Mouse (Mus musculus): ENCODE data around the gene Rassf4. TPM values are rescaled to one million over a fixed set of nuclear protein-coding genes. Genes with fewer than 3 reads are reported as not detected.

The Rassf4 gene
- total and polyA plus RNA-seq, 3 experiments, result 0.08 TPM; not detected in 1

- no peaks in the 10 kb centered on the region for H3K9me3 ChIP-seq (replicated peaks; ENCODE audit: insufficient read depth, low read length)
- DNase-seq (ENCODE audit: low read depth, low spot score), result no peak
- H3K27me3 ChIP-seq (ENCODE audit: control insufficient read depth in 1 of 2, insufficient read depth in 2 of 2, low read length in 2 of 2), result no peaks in the 10 kb centered on the region
Measured at GRCm38 (mm10) chr6:116694346-116694745, 20.6 kb upstream of the Rassf4 start.

GRCm38 (mm10) chr6:116693639-116694038 lies 19.9 kb upstream of the Rassf4 start:
- Histone ChIP-seq H3K4me3 (ENCODE audit: control insufficient read depth in 1 of 2, insufficient read depth in 1 of 2, low read depth in 2 of 2, low read length in 2 of 2) (no peak overlapping the region), H3K79me2 (ENCODE audit: control insufficient read depth, insufficient read depth, low read length, poor library complexity) (no peaks in the 10 kb centered on the region), H3K27ac (ENCODE audit: control insufficient read depth, low read depth, low read length) (no peak overlapping the region), H3K36me3 (ENCODE audit: control insufficient read depth in 1 of 2, insufficient read depth in 2 of 2, low read length in 2 of 2) (no peaks in the 10 kb centered on the region), H3K4me1 (ENCODE audit: control insufficient read depth in 1 of 2, insufficient read depth in 2 of 2, low read length in 2 of 2) (no peaks in the 10 kb centered on the region), H3K9me3 (replicated peaks; ENCODE audit: insufficient read depth, low read length) (no peaks in the 10 kb centered on the region), H3K9ac (ENCODE audit: control insufficient read depth, low read depth, low read length, poor library complexity, severe bottlenecking) (no peak overlapping the region), H3K27me3 (ENCODE audit: control insufficient read depth in 1 of 2, insufficient read depth in 2 of 2, low read length in 2 of 2) (no peaks in the 10 kb centered on the region)
- no peak for TF ChIP-seq SIN3A (IDR thresholded peaks at IDR 0.05; ENCODE audit: low read length)
- TF ChIP-seq GATA1 (IDR thresholded peaks at IDR 0.05; ENCODE audit: low read depth, low read length), result no peak
- no peak for TF ChIP-seq SMC3 (IDR thresholded peaks at IDR 0.05; ENCODE audit: low read depth, low read length)
- TF ChIP-seq MYB (IDR thresholded peaks at IDR 0.05; ENCODE audit: low read depth, low read length), result no peak
- no peak for TF ChIP-seq TCF12 (IDR thresholded peaks at IDR 0.05; ENCODE audit: low read depth, low read length)
- no peak for TF ChIP-seq MAX (IDR thresholded peaks at IDR 0.05; ENCODE audit: low read length)
- no peak for TF ChIP-seq HCFC1 (IDR thresholded peaks at IDR 0.05; ENCODE audit: low read depth, low read length)
- no peak for TF ChIP-seq BHLHE40 (IDR thresholded peaks at IDR 0.05; ENCODE audit: borderline replicate concordance, low read depth, low read length)
- TF ChIP-seq ZNF384 (IDR thresholded peaks at IDR 0.05; ENCODE audit: low read depth, low read length), result no peak
- TF ChIP-seq E2F4 (IDR thresholded peaks at IDR 0.05; ENCODE audit: borderline replicate concordance, low read depth, low read length), result no peak
- no peak for TF ChIP-seq ETS1 (IDR thresholded peaks at IDR 0.05; ENCODE audit: low read depth, low read length)
- TF ChIP-seq MEF2A (IDR thresholded peaks at IDR 0.05; ENCODE audit: extremely low read depth, insufficient replicate concordance, low read depth, low read length, poor library complexity, severe bottlenecking), result no peak
- no peak for TF ChIP-seq MAZ (IDR thresholded peaks at IDR 0.05; ENCODE audit: low read depth, low read length)
- no peak for TF ChIP-seq POLR2A (IDR thresholded peaks at IDR 0.05; ENCODE audit: control insufficient read depth in 1 of 2, insufficient read depth in 1 of 2, low read depth in 1 of 2, low read length in 2 of 2, poor library complexity in 1 of 2)
- no peak for DNase-seq (ENCODE audit: low read depth, low spot score)

More at GRCm38 (mm10) chr6:116694346-116694745, 20.6 kb upstream of the Rassf4 start:
- no peaks in the 10 kb centered on the region for H3K36me3 ChIP-seq (ENCODE audit: control insufficient read depth in 1 of 2, insufficient read depth in 2 of 2, low read length in 2 of 2)
- H3K4me3 ChIP-seq (ENCODE audit: control insufficient read depth in 1 of 2, insufficient read depth in 1 of 2, low read depth in 2 of 2, low read length in 2 of 2), result no peak overlapping the region
- no peak for TF ChIP-seq UBTF (IDR thresholded peaks at IDR 0.05; ENCODE audit: borderline replicate concordance, insufficient read depth, low read depth, low read length)
- TF ChIP-seq MAX (IDR thresholded peaks at IDR 0.05; ENCODE audit: low read length), result no peak
- TF ChIP-seq RCOR1 (IDR thresholded peaks at IDR 0.05; ENCODE audit: low read depth, low read length), result no peak
- no peak for TF ChIP-seq CHD2 (IDR thresholded peaks at IDR 0.05; ENCODE audit: low read length)
- TF ChIP-seq E2F4 (IDR thresholded peaks at IDR 0.05; ENCODE audit: borderline replicate concordance, low read depth, low read length), result no peak
- no peak for TF ChIP-seq TAL1 (IDR thresholded peaks at IDR 0.05; ENCODE audit: low read length)
- TF ChIP-seq POLR2AphosphoS5 (IDR thresholded peaks at IDR 0.05; ENCODE audit: borderline replicate concordance, low read depth, low read length), result no peak
- TF ChIP-seq EP300 (IDR thresholded peaks at IDR 0.05; ENCODE audit: low read depth in 1 of 2, low read length in 2 of 2), result no peak
- no peak for TF ChIP-seq ZC3H11A (IDR thresholded peaks at IDR 0.05; ENCODE audit: low read depth, low read length)
- no peak for TF ChIP-seq SMC3 (IDR thresholded peaks at IDR 0.05; ENCODE audit: low read depth, low read length)
- no peak for TF ChIP-seq NRF1 (IDR thresholded peaks at IDR 0.05; ENCODE audit: insufficient read depth, low read depth, low read length, poor library complexity, severe bottlenecking)
- no peak for TF ChIP-seq MAZ (IDR thresholded peaks at IDR 0.05; ENCODE audit: low read depth, low read length)
- TF ChIP-seq HCFC1 (IDR thresholded peaks at IDR 0.05; ENCODE audit: low read depth, low read length), result no peak
- no peak for TF ChIP-seq NELFE (IDR thresholded peaks at IDR 0.05; ENCODE audit: low read depth, low read length)
- TF ChIP-seq KAT2A (conservative IDR thresholded peaks at IDR 0.05; ENCODE audit: low read depth, low read length), result no peak
- no peak for TF ChIP-seq MEF2A (IDR thresholded peaks at IDR 0.05; ENCODE audit: extremely low read depth, insufficient replicate concordance, low read depth, low read length, poor library complexity, severe bottlenecking)
- H3K4me1 ChIP-seq (ENCODE audit: control insufficient read depth in 1 of 2, insufficient read depth in 2 of 2, low read length in 2 of 2), result no peaks in the 10 kb centered on the region
- no peak overlapping the region for H3K27ac ChIP-seq (ENCODE audit: control insufficient read depth, low read depth, low read length)
- no peak overlapping the region for H3K9ac ChIP-seq (ENCODE audit: control insufficient read depth, low read depth, low read length, poor library complexity, severe bottlenecking)
- H3K79me2 ChIP-seq (ENCODE audit: control insufficient read depth, insufficient read depth, low read length, poor library complexity), result no peaks in the 10 kb centered on the region

Measured in MEL (cell line).